Mouse (Mus musculus): ENCODE results near the gene Olfr325. TPM values are rescaled to one million over a fixed set of nuclear protein-coding genes. Genes with fewer than 3 reads are reported as not detected.
"Not testable (repeated sequence)": the region's sequence is repeated elsewhere in the genome, so short reads cannot be mapped to it uniquely, and the experiment has no call there.

Gene Olfr325
- not detected in 2 replicates for polyA plus RNA-seq (2015; fragmentation: Nextera tagmentation; extraction: Ambion mirVana)

DNA sequence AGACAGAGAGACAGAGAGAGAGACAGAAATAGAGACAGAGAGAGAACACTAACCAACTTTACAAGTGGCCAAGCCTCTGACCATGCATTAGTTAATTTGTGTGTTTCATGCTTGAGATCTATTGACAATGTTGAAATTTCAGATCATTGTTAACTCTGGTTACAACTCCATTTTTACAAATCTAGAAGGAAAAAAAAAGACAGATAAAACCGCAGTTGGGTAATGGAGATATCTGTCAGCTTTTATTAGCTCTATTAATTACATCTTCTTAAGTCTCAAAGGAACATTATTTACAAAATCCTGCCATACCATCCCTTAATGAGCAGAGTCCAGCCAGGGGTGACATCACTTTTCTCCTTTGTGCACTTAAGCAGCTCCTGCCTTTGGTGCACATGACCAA, at the start of gene Olfr325:
Gene Olfr325, plus strand, starts transcription at position 301 of the 400 bp plus-strand sequence.
- Histone ChIP-seq H3K4me2 (no peak within 1 kb of the TSS), H3K4me3 (replicated peaks) (no peak within 1 kb of the TSS), H3K27me3 (replicated peaks) (no peaks in the 10 kb centered on the region), H3K9me3 (no peaks in the 10 kb centered on the region), H3K9ac (no peak within 1 kb of the TSS), H3K4me1 (no peaks in the 10 kb centered on the region), H3K36me3 (no peaks in the 10 kb centered on the region), H3K27ac (no peak within 1 kb of the TSS)
- 61% methylated on average over 1 of the region's 1 CpGs for WGBS
- ATAC-seq (ENCODE audit: insufficient read depth, low FRiP score, low read depth): no peak

DNA sequence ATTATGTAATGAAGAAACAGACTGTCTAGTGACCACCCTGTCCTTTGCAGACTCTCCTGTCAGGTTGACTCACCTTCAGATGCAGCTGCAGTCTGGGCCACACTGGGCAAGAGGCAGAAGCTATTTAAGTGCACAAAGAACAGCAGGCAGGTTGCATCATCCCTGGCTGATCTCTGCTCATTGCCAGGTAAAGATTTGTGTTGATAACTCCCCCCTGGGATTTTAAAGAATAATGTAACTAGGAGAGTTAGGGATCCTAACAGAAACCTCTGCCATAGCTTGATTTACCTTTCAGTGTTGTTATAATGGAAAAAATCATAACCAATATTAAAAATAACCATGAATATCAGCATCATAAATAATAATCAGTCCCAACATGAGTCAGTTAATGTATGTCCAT, 42.8 kb upstream of the Olfr325 start, which contains the start of gene Olfr330:
Gene Olfr330, minus strand, starts transcription at position 101 of the 400 bp plus-strand sequence.
- H3K4me2 ChIP-seq; ATAC-seq (ENCODE audit: insufficient read depth, low FRiP score, low read depth); H3K27ac ChIP-seq; H3K9me3 ChIP-seq; H3K4me3 ChIP-seq (replicated peaks); H3K9ac ChIP-seq; H3K36me3 ChIP-seq; H3K4me1 ChIP-seq; H3K27me3 ChIP-seq (replicated peaks): not testable (repeated sequence)

DNA sequence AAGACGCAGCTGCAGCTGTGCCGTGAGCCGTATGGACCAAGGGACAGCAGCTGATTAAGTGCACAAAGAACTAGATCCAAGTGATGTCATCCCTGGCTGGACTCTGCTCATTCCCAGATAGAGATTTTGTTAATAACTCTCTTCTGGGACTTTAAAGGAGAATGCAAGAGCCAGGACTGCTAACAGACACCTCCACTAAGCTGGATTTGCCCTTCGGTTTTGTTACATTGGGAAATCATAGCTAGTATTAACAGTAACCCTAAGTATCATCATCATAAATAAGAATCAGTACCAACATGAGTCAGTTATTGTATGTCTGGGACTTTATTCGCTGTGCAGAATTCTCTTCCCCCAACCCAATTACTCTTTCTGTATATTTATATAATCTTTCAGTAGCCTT, 31.2 kb upstream of the Olfr325 start, which contains the start of gene Olfr329-ps:
Gene Olfr329-ps, minus strand, starts transcription at position 101 of the 400 bp plus-strand sequence.
- WGBS: 70% methylated on average over 5 of the region's 5 CpGs
- Histone ChIP-seq H3K4me3 (replicated peaks) (no peak within 1 kb of the TSS), H3K9ac (no peak within 1 kb of the TSS), H3K36me3 (no peaks in the 10 kb centered on the region), H3K4me2 (no peak within 1 kb of the TSS), H3K9me3 (no peaks in the 10 kb centered on the region), H3K4me1 (no peaks in the 10 kb centered on the region), H3K27me3 (replicated peaks) (no peaks in the 10 kb centered on the region), H3K27ac (no peak within 1 kb of the TSS)
- no peak for ATAC-seq (ENCODE audit: insufficient read depth, low FRiP score, low read depth)

DNA sequence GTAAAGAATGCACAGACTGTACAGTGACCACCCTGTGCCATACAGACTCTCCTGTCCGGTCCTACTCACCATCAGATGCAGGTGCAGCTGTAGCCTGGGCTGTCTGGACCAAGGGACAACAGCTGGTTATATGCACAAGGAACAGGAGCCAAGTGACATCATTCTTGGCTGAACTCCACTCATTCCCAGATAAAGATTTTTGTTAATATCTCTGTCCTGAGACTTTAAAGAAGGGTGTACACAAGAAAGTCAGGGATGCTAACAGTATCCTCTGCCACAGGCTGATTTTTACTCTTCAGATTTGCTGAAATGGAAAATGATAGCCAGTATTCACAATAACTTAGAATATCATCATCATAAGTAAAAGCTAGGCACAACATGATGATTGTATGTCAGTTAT, 22.0 kb upstream of the Olfr325 start, which contains the start of gene Olfr328:
Gene Olfr328, minus strand, starts transcription at position 101 of the 400 bp plus-strand sequence.
- whole genome bisulfite sequencing: 89% methylated on average over 1 of the region's 1 CpGs
- Histone ChIP-seq H3K36me3 (no peaks in the 10 kb centered on the region), H3K4me3 (replicated peaks) (no peak within 1 kb of the TSS), H3K4me1 (no peaks in the 10 kb centered on the region), H3K27ac (no peak within 1 kb of the TSS), H3K9ac (no peak within 1 kb of the TSS), H3K9me3 (no peaks in the 10 kb centered on the region), H3K4me2 (no peak within 1 kb of the TSS), H3K27me3 (replicated peaks) (no peaks in the 10 kb centered on the region)
- ATAC-seq (ENCODE audit: insufficient read depth, low FRiP score, low read depth): no peak

DNA sequence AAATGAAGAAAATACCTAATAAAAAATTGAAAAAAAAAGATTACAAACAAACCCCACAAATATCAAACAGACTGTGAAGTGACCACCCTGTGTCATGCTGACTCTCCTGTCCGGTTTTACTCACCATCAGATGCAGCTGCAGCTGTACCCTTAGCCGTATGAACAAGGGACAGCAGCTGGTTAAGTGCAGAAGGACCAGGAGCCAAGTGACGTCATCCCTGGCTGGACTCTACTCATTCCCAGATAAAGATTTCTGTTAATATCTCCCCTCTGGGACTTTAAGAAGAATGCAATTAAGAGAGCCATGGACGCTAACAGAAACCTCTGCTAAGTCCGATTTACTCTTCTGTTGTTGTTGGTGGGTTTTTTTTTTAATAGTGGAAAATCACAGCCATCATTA, 7.1 kb upstream of the Olfr325 start, which contains the start of gene Olfr224:
Gene Olfr224, minus strand, starts transcription at position 149 of the 400 bp plus-strand sequence.
- Histone ChIP-seq H3K27ac (no peak within 1 kb of the TSS), H3K4me3 (replicated peaks) (no peak within 1 kb of the TSS), H3K9ac (no peak within 1 kb of the TSS), H3K4me1 (no peaks in the 10 kb centered on the region), H3K36me3 (no peaks in the 10 kb centered on the region), H3K27me3 (replicated peaks) (no peaks in the 10 kb centered on the region), H3K9me3 (no peaks in the 10 kb centered on the region), H3K4me2 (no peak within 1 kb of the TSS)
- 64% methylated on average over 5 of the region's 5 CpGs for WGBS
- ATAC-seq (ENCODE audit: insufficient read depth, low FRiP score, low read depth): no peak

DNA sequence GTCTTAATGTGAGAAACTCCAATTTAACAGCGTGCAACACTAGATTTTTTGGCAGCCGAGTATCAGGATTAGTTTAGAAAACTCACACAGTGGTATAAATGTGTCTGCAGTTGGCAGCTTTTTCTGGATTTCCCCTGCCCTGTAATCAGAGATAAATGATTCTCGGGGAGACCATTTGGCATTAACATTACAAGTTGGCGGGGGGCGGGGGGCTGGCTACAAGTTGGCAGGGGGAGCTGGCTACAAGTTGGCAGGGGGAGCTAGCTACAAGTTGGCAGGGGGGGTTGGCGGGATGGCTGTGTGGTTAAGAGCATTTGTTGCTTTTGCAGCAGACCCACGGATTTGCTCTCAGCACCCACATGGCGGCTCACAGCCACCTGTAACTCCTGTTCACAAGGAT, 1.1 kb downstream of the Olfr325 start:
- Histone ChIP-seq H3K27ac (no peak overlapping the region), H3K4me2 (no peak overlapping the region), H3K4me3 (replicated peaks) (no peak overlapping the region), H3K9ac (no peak overlapping the region), H3K4me1 (no peaks in the 10 kb centered on the region), H3K9me3 (no peaks in the 10 kb centered on the region), H3K36me3 (no peaks in the 10 kb centered on the region), H3K27me3 (replicated peaks) (no peaks in the 10 kb centered on the region)
- 64% methylated on average over 8 of the region's 8 CpGs for WGBS
- no peak for ATAC-seq (ENCODE audit: insufficient read depth, low FRiP score, low read depth)

DNA sequence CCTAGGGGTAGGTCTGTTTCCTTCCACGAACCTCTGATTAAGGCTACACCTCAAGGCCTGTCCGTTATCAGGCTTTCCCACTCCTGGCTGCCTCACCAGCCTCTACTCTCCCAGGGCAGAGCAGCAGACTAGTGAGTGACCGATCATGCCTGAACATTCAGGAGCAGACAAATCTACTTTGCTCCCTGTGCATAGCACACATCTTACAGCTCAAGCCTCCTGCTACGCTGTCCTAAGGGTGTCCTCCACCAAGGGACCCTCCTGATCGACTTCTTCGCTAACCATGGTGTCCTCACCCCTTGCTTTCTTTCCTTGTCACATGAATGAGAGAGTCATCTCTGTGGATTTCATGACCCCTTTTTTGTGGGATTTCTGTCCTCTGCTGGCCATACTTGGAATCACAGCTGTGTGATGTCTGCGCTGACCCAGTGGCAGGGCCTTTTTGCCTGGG, 10.4 kb downstream of the Olfr325 start:
- H3K4me1 ChIP-seq: no peaks in the 10 kb centered on the region
- 66% methylated on average over 7 of the region's 7 CpGs for WGBS
- no peaks in the 10 kb centered on the region for H3K36me3 ChIP-seq
- no peak overlapping the region for H3K27ac ChIP-seq
- H3K4me2 ChIP-seq: no peak overlapping the region
- H3K4me3 ChIP-seq (replicated peaks): no peak overlapping the region
- ATAC-seq (ENCODE audit: insufficient read depth, low FRiP score, low read depth): peak; percentile 83; the same call in 1 of the 2 replicates
- no peaks in the 10 kb centered on the region for H3K27me3 ChIP-seq (replicated peaks)
- no peak overlapping the region for H3K9ac ChIP-seq
- H3K9me3 ChIP-seq: no peaks in the 10 kb centered on the region

DNA sequence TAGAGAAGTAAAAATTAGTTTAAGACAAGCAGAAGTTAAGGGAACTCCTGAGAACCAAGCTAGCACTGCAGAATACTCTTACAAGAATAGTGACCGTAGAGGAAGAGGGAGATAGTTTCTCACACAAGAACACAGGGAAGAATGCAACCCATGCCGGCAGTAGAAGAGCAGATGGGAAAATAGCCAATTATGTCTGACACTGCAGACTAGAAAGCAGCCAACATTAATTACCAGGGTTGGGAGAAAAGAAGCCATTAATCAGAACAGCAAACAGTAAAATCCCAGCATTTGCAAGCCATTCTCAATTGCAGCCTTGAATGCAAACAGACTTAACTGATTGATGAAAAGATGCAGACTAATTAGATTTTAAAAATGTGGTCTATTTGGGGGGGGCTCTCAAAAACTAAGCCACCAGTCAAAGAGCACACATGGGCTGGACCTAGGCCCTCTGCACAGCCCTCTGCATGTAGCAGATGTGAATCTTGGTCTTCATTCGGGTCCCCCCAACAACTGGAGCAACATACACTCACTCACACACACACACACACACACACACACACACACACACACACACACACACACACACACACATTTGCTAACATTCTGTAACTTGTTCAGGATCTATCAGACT, 11.2 kb downstream of the Olfr325 start:
- H3K9ac ChIP-seq: no peak overlapping the region
- H3K4me3 ChIP-seq (replicated peaks): no peak overlapping the region
- no peaks in the 10 kb centered on the region for H3K4me1 ChIP-seq
- H3K27ac ChIP-seq: no peak overlapping the region
- H3K9me3 ChIP-seq: no peaks in the 10 kb centered on the region
- no peaks in the 10 kb centered on the region for H3K36me3 ChIP-seq
- no peaks in the 10 kb centered on the region for H3K27me3 ChIP-seq (replicated peaks)
- ATAC-seq (ENCODE audit: insufficient read depth, low FRiP score, low read depth): no peak
- H3K4me2 ChIP-seq: no peak overlapping the region
- 57% methylated on average over 3 of the region's 3 CpGs for WGBS

DNA sequence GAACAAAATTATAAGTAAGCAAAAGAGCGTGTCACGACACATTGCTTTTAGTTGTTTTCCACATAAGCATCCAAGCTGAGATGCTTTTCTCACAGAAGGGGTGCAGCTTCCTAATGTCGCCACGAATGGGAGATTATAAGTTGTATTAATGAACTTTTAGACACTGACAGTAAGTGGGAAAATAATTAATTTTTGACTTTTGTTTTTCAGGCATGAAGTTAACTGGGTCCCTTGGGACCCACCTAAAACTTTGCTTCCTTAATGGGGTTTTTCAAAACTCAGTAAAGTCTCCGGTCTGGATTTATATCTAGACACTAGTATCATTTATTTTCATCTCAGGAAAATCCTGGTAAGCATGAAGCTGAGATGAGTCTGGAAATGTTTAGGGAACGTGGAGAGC, 17.3 kb downstream of the Olfr325 start, which contains the start of gene Olfr324:
Gene Olfr324, plus strand, starts transcription at position 301 of the 400 bp plus-strand sequence.
- H3K4me2 ChIP-seq: no peak within 1 kb of the TSS
- H3K27me3 ChIP-seq (replicated peaks): no peaks in the 10 kb centered on the region
- H3K4me3 ChIP-seq (replicated peaks): no peak within 1 kb of the TSS
- H3K27ac ChIP-seq: no peak within 1 kb of the TSS
- no peaks in the 10 kb centered on the region for H3K36me3 ChIP-seq
- ATAC-seq (ENCODE audit: insufficient read depth, low FRiP score, low read depth): no peak
- no peak within 1 kb of the TSS for H3K9ac ChIP-seq
- no peaks in the 10 kb centered on the region for H3K9me3 ChIP-seq
- WGBS: 75% methylated on average over 6 of the region's 6 CpGs
- no peaks in the 10 kb centered on the region for H3K4me1 ChIP-seq

DNA sequence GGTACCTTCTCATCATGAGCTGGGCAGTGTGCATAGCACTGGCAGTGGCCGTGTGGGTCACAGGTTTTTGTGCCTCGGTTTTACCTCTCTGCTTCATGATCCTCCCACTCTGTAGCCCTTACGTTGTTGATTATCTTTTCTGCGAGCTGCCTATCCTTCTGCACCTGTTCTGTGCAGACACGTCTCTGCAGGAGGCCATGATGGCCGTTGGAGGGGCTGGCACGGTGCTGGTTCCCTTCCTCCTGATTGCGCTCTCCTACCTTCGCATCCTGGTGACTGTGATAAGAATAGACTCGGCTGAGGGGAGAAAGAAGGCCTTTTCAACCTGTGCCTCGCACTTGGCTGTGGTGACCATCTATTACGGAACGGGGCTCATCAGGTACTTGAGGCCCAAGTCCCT, 20.3 kb downstream of the Olfr325 start:
- 86% methylated on average over 13 of the region's 13 CpGs for WGBS

DNA sequence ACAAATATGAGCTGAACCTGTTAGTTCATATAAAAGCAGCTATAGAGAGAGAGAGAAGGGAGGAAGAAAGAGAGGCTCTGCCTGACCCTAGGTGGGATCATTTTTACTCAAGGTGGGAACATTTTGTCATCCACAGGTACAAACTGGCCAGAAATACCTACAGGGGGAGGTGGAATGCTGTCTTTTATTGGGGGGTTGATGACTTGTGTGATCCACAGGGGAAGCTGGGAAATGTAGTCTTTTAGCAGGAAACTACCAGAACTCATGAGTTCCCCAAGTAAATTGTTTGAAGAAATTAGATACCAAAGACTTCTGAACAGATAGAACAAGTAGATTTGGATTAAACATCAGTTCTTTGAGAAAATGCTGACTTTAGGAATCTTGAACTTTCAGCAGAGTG, 24.5 kb downstream of the Olfr325 start:
- no peak overlapping the region for H3K9ac ChIP-seq
- ATAC-seq (ENCODE audit: insufficient read depth, low FRiP score, low read depth): no peak
- no peaks in the 10 kb centered on the region for H3K27me3 ChIP-seq (replicated peaks)
- no peak overlapping the region for H3K4me2 ChIP-seq
- no peaks in the 10 kb centered on the region for H3K4me1 ChIP-seq
- H3K36me3 ChIP-seq: no peaks in the 10 kb centered on the region
- H3K9me3 ChIP-seq: no peaks in the 10 kb centered on the region
- H3K27ac ChIP-seq: no peak overlapping the region
- no peak overlapping the region for H3K4me3 ChIP-seq (replicated peaks)

More for the DNA sequence above, 20.3 kb downstream of the Olfr325 start:
- no peaks in the 10 kb centered on the region for H3K36me3 ChIP-seq
- no peak overlapping the region for H3K27ac ChIP-seq
- no peaks in the 10 kb centered on the region for H3K4me1 ChIP-seq
- no peak for ATAC-seq (ENCODE audit: insufficient read depth, low FRiP score, low read depth)
- no peak overlapping the region for H3K9ac ChIP-seq
- H3K4me3 ChIP-seq (replicated peaks): no peak overlapping the region
- no peaks in the 10 kb centered on the region for H3K27me3 ChIP-seq (replicated peaks)
- no peak overlapping the region for H3K4me2 ChIP-seq
- H3K9me3 ChIP-seq: no peaks in the 10 kb centered on the region

DNA sequence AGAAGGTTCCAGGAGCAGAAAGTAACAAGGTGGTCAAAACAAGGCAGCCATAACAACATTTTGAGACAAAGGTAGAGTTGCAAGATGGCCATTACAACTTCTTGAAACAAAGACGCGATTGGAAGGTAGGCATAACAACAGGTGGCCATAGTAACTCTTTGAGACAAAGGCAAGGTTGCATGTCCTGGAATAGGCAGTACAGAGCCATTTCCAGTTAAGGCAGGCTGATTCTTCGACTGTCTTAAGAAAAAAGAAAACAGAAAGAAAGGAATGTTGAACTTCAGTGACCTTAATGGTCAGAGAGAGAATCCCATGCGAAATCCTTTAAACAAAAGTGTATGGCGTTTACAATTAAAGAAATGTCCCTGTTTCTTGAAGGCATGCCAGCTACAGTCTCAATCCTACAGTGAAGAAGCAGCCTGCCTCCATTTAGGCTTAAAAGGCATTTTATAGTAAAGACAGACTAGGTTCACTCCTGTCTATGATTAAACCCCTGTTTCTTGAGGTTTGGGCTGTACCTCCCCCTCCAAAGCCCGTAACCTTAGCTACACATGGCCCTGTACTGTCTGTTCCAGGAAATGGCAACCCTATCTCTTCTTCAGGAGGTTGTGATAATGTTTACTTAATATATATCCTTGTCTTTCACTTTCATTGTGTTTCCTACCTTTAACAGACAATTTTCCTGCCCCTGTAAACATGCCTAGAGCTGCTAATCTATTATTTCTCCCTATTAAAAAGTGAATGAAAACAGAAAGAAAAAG, 25.4 kb downstream of the Olfr325 start:
- Histone ChIP-seq H3K4me1 (no peaks in the 10 kb centered on the region), H3K9ac (no peak overlapping the region), H3K27ac (no peak overlapping the region), H3K27me3 (replicated peaks) (no peaks in the 10 kb centered on the region), H3K4me3 (replicated peaks) (no peak overlapping the region), H3K9me3 (no peaks in the 10 kb centered on the region), H3K4me2 (no peak overlapping the region), H3K36me3 (no peaks in the 10 kb centered on the region)
- 54% methylated on average over 6 of the region's 6 CpGs for WGBS
- ATAC-seq (ENCODE audit: insufficient read depth, low FRiP score, low read depth): no peak

Measured in stomach, embryonic 15.5 days (tissue).